Mouse (Mus musculus) heart, embryonic 12.5 days (tissue): ENCODE results near the gene Vamp5. TPM values are rescaled to one million over a fixed set of nuclear protein-coding genes. Genes with fewer than 3 reads are reported as not detected.

Experiments used
- ATAC-seq: fragments of 200-750 bp; cut with Nextera tagmentation; 2 replicates; pipeline ENCODE4 v1.8.0; 2017; ENCODE audit warnings: moderate TSS enrichment, moderate library complexity; ENCODE audit not compliant: insufficient number of reproducible peaks, low FRiP score
- H3K27ac ChIP-seq: fragments of 300-500 bp; sonication (generic); 2 replicates; pipeline ENCODE4 v1.5.1; 2016; ENCODE audit warnings: mild to moderate bottlenecking, moderate library complexity; ENCODE audit not compliant: poor library complexity, severe bottlenecking
- H3K27me3 ChIP-seq: fragments of 300-500 bp; sonication (generic); replicated peaks from 2 replicates; pipeline ENCODE4 v1.6.1; 2016; ENCODE audit warnings: mild to moderate bottlenecking, moderate library complexity
- H3K36me3 ChIP-seq: fragments of 300-500 bp; sonication (generic); 2 replicates; pipeline ENCODE4 v1.6.1; 2016; ENCODE audit warnings: mild to moderate bottlenecking, moderate library complexity
- H3K4me1 ChIP-seq: fragments of 300-500 bp; sonication (generic); replicated peaks from 2 replicates; pipeline ENCODE4 v1.6.1; 2016; ENCODE audit warnings: mild to moderate bottlenecking
- H3K4me2 ChIP-seq: fragments of 300-500 bp; sonication (generic); 2 replicates; pipeline ENCODE4 v1.6.1; 2016; ENCODE audit warnings: mild to moderate bottlenecking, moderate library complexity
- H3K4me3 ChIP-seq: fragments of 300-500 bp; sonication (generic); 2 replicates; pipeline ENCODE4 v1.5.1; 2016; ENCODE audit warnings: mild to moderate bottlenecking
- H3K9ac ChIP-seq: fragments of 300-500 bp; sonication (generic); 2 replicates; pipeline ENCODE4 v1.6.1; 2016; ENCODE audit warnings: mild to moderate bottlenecking, moderate library complexity
- H3K9me3 ChIP-seq: fragments of 300-500 bp; sonication (generic); replicated peaks from 2 replicates; pipeline ENCODE4 v1.6.1; 2016; ENCODE audit warnings: mild to moderate bottlenecking, moderate library complexity
- WGBS: fragments of 180-500 bp; shearing (Covaris S2); methylation state at CpG from one replicate; pipeline ENCODE4 v1.1.7; 2016; 5-methylcytosine and 5-hydroxymethylcytosine counted together
- polyA plus RNA-seq: library from polyadenylated mRNA; unstranded; fragments of >200 nt; fragmentation: Nextera tagmentation; extraction: Ambion mirVana; gene quantifications from 2 replicates; pipeline ENCODE4 v1.2.1, GENCODE M21; 2016

Gene Vamp5
- polyA plus RNA-seq, 1 experiment from 2014 or later, result 48.3 TPM

GRCm38 (mm10) chr6:72355066-72355911 lies 25.0 kb downstream of the Vamp5 start, which contains the start of gene Tmem150a:
Gene Tmem150a (plus strand): TSS chr6:72355447.
- WGBS, result under 1% methylated on average over 69 of the region's 71 CpGs
- H3K4me2 ChIP-seq, result peak within 1 kb of the TSS; percentile 79
- H3K9ac ChIP-seq, result peak within 1 kb of the TSS; percentile 79
- H3K9me3 ChIP-seq, result no peaks in the 10 kb centered on the region
- H3K4me3 ChIP-seq, result peak within 1 kb of the TSS; percentile 65
- H3K27ac ChIP-seq, result peak within 1 kb of the TSS; percentile 8; the same call in 1 of the 2 replicates
- H3K4me1 ChIP-seq, result peaks cover 61% of the 10 kb centered on the region
- ATAC-seq, result peak; percentile 89
- peaks cover 36% of the 10 kb centered on the region for H3K36me3 ChIP-seq
- H3K27me3 ChIP-seq, result no peaks in the 10 kb centered on the region

- no peak overlapping the region for H3K4me2 ChIP-seq
- no peaks in the 10 kb centered on the region for H3K27me3 ChIP-seq
- no peak overlapping the region for H3K27ac ChIP-seq
- peaks cover 60% of the 10 kb centered on the region for H3K4me1 ChIP-seq
- H3K36me3 ChIP-seq, result peaks cover 36% of the 10 kb centered on the region
- no peak overlapping the region for H3K9ac ChIP-seq
- ATAC-seq, result no peak
- 76% methylated on average over 1 of the region's 1 CpGs for WGBS
- no peak overlapping the region for H3K4me3 ChIP-seq
- no peaks in the 10 kb centered on the region for H3K9me3 ChIP-seq
Observed at GRCm38 (mm10) chr6:72354025-72354424, 26.2 kb downstream of the Vamp5 start.

DNA sequence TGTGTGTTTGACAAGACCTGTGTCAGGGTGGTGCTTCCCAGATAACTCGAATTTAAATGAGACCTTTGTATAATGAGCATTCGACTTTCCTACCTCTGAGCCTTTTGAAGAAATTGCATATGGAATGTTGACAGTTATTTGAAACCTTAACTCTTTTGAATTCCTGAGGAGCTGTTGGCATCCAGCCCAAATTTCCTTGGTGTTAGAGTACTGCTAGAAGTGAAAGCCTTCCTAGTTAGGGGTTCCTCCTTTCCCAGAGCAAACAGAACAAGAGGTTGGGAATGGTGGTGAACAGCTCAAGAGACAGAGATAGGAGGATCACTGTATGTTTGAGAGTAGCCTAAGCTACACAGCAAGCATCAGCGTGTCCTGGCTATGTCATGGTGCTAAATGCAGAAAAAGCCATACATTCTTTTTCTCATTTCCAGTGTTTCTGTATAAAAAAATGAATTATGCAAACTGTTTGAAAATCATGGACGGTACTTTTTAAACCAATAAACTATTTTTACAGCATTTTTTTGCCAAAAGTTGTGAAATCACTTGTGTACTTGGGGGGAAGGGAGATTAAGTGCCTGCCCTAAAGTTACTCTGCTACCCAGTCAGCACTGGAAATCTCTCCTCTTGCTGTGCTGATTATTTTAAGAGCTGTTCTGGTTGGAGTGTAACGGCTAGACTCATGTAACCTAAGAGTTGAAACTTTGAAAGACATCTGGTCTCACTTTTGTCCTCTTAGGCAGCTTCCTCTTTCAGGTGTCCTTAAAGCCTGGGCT lies 27.4 kb downstream of the Vamp5 start:
- H3K9ac ChIP-seq, result no peak overlapping the region
- H3K4me2 ChIP-seq, result no peak overlapping the region
- H3K4me3 ChIP-seq, result no peak overlapping the region
- no peak for ATAC-seq
- H3K36me3 ChIP-seq, result peaks cover 30% of the 10 kb centered on the region
- H3K27ac ChIP-seq, result 0 out of 2 replicates have a peak overlapping the region, but pooled peaks have one; percentile 35
- no peaks in the 10 kb centered on the region for H3K27me3 ChIP-seq
- no peaks in the 10 kb centered on the region for H3K9me3 ChIP-seq
- peaks cover 67% of the 10 kb centered on the region for H3K4me1 ChIP-seq
- 61% methylated on average over 5 of the region's 5 CpGs for WGBS

DNA sequence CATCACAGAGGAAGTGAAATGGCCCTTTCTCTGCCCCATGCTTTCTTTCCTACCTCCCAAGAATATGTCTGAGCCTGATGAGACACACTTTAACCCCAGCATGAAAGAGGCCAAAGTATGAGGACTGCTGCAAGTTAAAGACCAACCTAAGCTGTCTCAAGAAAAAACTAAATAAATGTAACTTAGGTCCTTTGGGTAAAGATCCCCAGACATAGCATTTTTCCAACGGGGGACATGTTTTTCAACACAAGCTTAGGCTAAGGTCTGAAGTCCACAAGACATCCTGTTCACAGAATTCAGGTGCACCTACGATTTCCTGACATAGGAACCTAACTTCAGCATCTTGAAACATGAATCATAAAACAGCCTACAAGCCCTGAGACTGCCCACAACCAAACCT lies 30.1 kb downstream of the Vamp5 start:
- Histone ChIP-seq H3K9me3 (no peaks in the 10 kb centered on the region), H3K4me1 (peaks cover 49% of the 10 kb centered on the region), H3K4me3 (no peak overlapping the region), H3K9ac (no peak overlapping the region), H3K36me3 (peaks cover 27% of the 10 kb centered on the region), H3K27ac (no peak overlapping the region), H3K4me2 (no peak overlapping the region), H3K27me3 (no peaks in the 10 kb centered on the region)
- WGBS, result 89% methylated on average over 2 of the region's 2 CpGs
- ATAC-seq, result no peak

- Histone ChIP-seq H3K36me3 (peaks cover 27% of the 10 kb centered on the region), H3K9ac (peak overlapping the region; percentile 90; the same call in 1 of the 2 replicates), H3K9me3 (no peaks in the 10 kb centered on the region), H3K4me3 (peak overlapping the region; percentile 88), H3K27me3 (no peaks in the 10 kb centered on the region), H3K4me2 (peak overlapping the region; percentile 76), H3K4me1 (peaks cover 44% of the 10 kb centered on the region), H3K27ac (no peak overlapping the region)
- no peak for ATAC-seq
- WGBS, result 81% methylated on average over 10 of the region's 10 CpGs
Observed at GRCm38 (mm10) chr6:72348411-72348810, 31.9 kb downstream of the Vamp5 start.

DNA sequence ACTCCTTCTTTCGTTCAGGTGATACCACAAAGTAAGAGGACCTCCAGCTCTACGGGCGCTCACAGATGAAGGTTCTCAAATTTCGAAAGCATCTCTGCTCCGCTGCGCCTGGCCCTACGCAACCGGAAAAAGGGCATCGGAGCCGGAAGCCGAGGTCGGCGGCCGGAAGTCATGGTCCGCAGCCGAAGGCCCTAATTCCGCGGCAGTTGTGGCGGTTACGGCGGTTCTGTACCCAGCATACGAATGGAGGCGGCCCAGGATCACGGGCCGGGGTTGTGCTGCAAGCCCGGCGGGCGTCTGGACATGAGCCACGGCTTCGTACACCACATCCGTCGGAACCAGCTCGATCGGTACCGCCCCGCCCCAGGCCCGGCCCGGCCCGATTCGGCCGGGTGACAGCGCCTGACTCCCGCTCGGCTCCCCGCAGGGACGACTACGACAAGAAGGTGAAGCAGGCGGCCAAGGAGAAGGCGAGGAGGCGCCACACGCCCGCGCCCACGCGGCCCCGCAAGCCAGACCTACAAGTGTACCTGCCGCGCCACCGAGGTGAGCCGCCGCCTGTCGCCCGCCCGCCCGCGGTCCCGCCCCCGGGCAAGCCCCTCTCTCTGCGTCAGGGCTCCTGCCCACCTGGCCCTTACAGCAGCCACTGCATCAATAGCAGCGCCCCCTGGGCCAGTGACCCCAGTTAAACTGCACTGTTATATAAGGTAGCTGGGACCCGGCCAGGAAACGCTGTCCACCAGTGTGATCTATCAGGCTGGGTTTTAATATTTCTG lies 32.9 kb downstream of the Vamp5 start, which contains the start of gene 0610030E20Rik:
Gene 0610030E20Rik, plus strand, starts transcription at position 152 of the 776 bp plus-strand sequence.
- ATAC-seq, result peak; percentile 64
- WGBS, result under 1% methylated on average over 71 of the region's 72 CpGs
- no peaks in the 10 kb centered on the region for H3K27me3 ChIP-seq
- H3K4me1 ChIP-seq, result peaks cover 35% of the 10 kb centered on the region
- H3K27ac ChIP-seq, result peak within 1 kb of the TSS; percentile 92
- H3K9ac ChIP-seq, result peak within 1 kb of the TSS; percentile 90
- H3K9me3 ChIP-seq, result no peaks in the 10 kb centered on the region
- peaks cover 31% of the 10 kb centered on the region for H3K36me3 ChIP-seq
- H3K4me2 ChIP-seq, result peak within 1 kb of the TSS; percentile 76
- H3K4me3 ChIP-seq, result peak within 1 kb of the TSS; percentile 88

- no peaks in the 10 kb centered on the region for H3K27me3 ChIP-seq
- ATAC-seq, result no peak
- 83% methylated on average over 4 of the region's 4 CpGs for WGBS
- no peak overlapping the region for H3K9ac ChIP-seq
- no peak overlapping the region for H3K4me3 ChIP-seq
- no peak overlapping the region for H3K27ac ChIP-seq
- peaks cover 39% of the 10 kb centered on the region for H3K36me3 ChIP-seq
- no peak overlapping the region for H3K4me2 ChIP-seq
- peaks cover 28% of the 10 kb centered on the region for H3K4me1 ChIP-seq
- no peaks in the 10 kb centered on the region for H3K9me3 ChIP-seq
Observed at GRCm38 (mm10) chr6:72346261-72346660, 34.0 kb downstream of the Vamp5 start.

GRCm38 (mm10) chr6:72345633-72346032 lies 34.6 kb downstream of the Vamp5 start:
- Histone ChIP-seq H3K36me3 (peaks cover 38% of the 10 kb centered on the region), H3K9me3 (no peaks in the 10 kb centered on the region), H3K27me3 (no peaks in the 10 kb centered on the region), H3K9ac (no peak overlapping the region; the same call in 1 of the 2 replicates), H3K4me3 (peak overlapping the region; percentile 88; the same call in 1 of the 2 replicates), H3K27ac (no peak overlapping the region), H3K4me1 (peaks cover 23% of the 10 kb centered on the region), H3K4me2 (no peak overlapping the region)
- ATAC-seq, result no peak
- WGBS, result 42% methylated on average over 6 of the region's 6 CpGs

DNA sequence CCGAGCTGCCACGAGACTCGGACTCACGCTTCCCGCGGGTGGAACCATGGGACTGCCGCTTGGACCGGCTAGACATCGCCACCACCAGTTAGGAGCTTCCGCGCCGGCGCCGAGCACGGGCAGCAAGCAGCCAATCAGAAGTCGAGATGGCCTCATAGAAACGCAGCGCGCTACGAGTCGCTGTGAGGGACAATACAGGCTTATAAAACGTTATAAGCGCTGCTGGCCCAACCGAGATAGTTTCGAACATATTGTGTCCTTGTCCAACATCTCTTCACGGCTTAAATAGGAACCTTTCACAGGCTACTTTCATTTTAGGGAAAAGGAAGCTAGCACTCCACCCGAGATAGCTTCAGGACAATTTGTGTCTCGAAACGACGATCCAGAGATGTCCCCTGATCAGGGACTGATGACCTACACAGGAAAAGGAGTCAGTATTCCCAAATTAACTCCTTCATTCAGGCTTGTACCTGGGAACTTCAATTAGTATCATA lies 35.1 kb downstream of the Vamp5 start, which contains the start of gene Usp39:
Gene Usp39, minus strand, starts transcription at position 111 of the 494 bp plus-strand sequence.
- Histone ChIP-seq H3K9ac (peak within 1 kb of the TSS; percentile 93), H3K4me2 (peak within 1 kb of the TSS; percentile 99), H3K4me1 (peaks cover 22% of the 10 kb centered on the region), H3K27ac (peak within 1 kb of the TSS; percentile 73), H3K27me3 (no peaks in the 10 kb centered on the region), H3K36me3 (peaks cover 35% of the 10 kb centered on the region), H3K9me3 (no peaks in the 10 kb centered on the region), H3K4me3 (peak within 1 kb of the TSS; percentile 88)
- WGBS, result under 1% methylated on average over 30 of the region's 30 CpGs
- ATAC-seq, result peak; percentile 87

GRCm38 (mm10) chr6:72344396-72345073 lies 35.7 kb downstream of the Vamp5 start:
- under 1% methylated on average over 42 of the region's 42 CpGs for WGBS
- Histone ChIP-seq H3K9ac (peak overlapping the region; percentile 93), H3K27ac (peak overlapping the region; percentile 73), H3K4me2 (peak overlapping the region; percentile 99), H3K4me3 (peak overlapping the region; percentile 88), H3K4me1 (peaks cover 22% of the 10 kb centered on the region), H3K27me3 (no peaks in the 10 kb centered on the region), H3K9me3 (no peaks in the 10 kb centered on the region), H3K36me3 (peaks cover 34% of the 10 kb centered on the region)
- ATAC-seq, result peak; percentile 41
